Mouse (Mus musculus) E14TG2a.4 (cell line): ENCODE results near the gene Ppt1.
A peak's percentile ranks its signal among the peaks of the same experiment; 100 is the strongest.

Experiments used
- H3K27me3 ChIP-seq: 2 replicates; pipeline ENCODE4 v1.6.1; 2014; ENCODE audit warnings: low read length, control low read depth; ENCODE audit not compliant: insufficient read depth
- H3K36me3 ChIP-seq: 2 replicates; pipeline ENCODE4 v1.6.1; 2014; ENCODE audit warnings: low read length, control low read depth; ENCODE audit not compliant: insufficient read depth
- H3K4me1 ChIP-seq: replicated peaks from 2 replicates; pipeline ENCODE4 v1.6.1; 2014; ENCODE audit warnings: low read depth, low read length, control low read depth
- H3K4me3 ChIP-seq: replicated peaks from 2 replicates; pipeline ENCODE4 v1.5.1; 2014; ENCODE audit warnings: mild to moderate bottlenecking, low read length
- H3K9me3 ChIP-seq: 2 replicates; pipeline ENCODE4 v1.6.1; 2014; ENCODE audit warnings: low read length, control low read depth
- CTCF ChIP-seq: conservative IDR thresholded peaks from 2 replicates; pipeline ENCODE4 v1.5.1; 2014; ENCODE audit warnings: low read length
- NANOG ChIP-seq: IDR thresholded peaks from 2 replicates; pipeline ENCODE4 v1.6.1; 2014; ENCODE audit warnings: borderline replicate concordance, low read length, mixed read lengths
- POU5F1 ChIP-seq: IDR thresholded peaks from 2 replicates; pipeline ENCODE4 v1.6.1; 2014; ENCODE audit warnings: low read length, borderline replicate concordance

Ppt1 gene

GRCm38 (mm10) chr4:122878333-122879070 lies 42.5 kb downstream of the Ppt1 start:
- H3K9me3 ChIP-seq = no peaks in the 10 kb centered on the region
- no peak for TF ChIP-seq NANOG
- TF ChIP-seq CTCF = no peak
- TF ChIP-seq POU5F1 = no peak
- H3K4me3 ChIP-seq = no peak overlapping the region
- no peaks in the 10 kb centered on the region for H3K27me3 ChIP-seq
- peaks cover 24% of the 10 kb centered on the region for H3K36me3 ChIP-seq
- H3K4me1 ChIP-seq = peaks cover 39% of the 10 kb centered on the region

DNA sequence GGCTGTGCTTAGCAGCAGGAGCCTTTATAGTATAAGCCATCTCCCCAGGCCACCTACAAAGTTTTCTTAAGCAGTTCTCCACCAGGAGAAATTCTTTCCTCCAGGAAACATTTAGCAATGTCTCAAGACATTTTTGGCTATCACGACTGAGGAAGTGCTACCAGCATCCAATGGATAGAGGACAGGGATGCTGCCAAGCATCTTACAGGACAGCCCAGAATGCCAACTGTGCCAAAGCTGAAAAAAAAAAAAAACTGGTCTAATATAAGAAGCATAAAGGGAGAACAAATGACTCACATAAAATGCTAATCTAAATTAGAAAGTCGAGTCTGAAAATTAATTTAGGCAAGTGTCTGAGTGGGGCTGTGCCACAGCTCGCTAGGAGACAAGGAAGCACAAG lies 46.5 kb downstream of the Ppt1 start:
- Histone ChIP-seq H3K4me3 (no peak overlapping the region), H3K36me3 (0 out of 2 replicates have a peak, but pooled peaks cover 11% of the 10 kb centered on the region), H3K4me1 (peaks cover 59% of the 10 kb centered on the region), H3K27me3 (no peaks in the 10 kb centered on the region), H3K9me3 (no peaks in the 10 kb centered on the region)
- TF ChIP-seq CTCF (no peak), POU5F1 (no peak), NANOG (no peak)

DNA sequence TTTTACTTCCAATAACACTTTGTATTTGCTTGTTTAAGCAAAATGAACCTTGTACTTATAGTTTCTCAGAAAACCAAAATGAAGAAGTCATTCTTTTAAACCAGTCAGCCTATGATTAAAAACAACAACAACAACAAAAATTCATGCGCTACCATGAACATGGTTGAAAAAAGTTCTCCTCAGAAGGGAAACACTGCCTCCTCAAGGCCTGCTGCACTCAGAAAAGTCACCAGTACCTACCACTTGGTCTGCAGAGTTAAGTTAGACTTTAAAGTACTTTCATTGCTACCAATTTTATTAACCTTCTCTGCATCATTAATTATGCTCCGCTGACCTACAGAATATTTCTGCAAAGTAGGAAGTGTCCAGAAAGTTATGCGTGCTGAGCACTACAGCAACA lies 47.3 kb downstream of the Ppt1 start:
- H3K36me3 ChIP-seq = 0 out of 2 replicates have a peak, but pooled peaks cover 11% of the 10 kb centered on the region
- no peak overlapping the region for H3K4me3 ChIP-seq
- H3K9me3 ChIP-seq = no peaks in the 10 kb centered on the region
- TF ChIP-seq NANOG = no peak
- no peak for TF ChIP-seq POU5F1
- TF ChIP-seq CTCF = no peak
- H3K4me1 ChIP-seq = peaks cover 52% of the 10 kb centered on the region
- H3K27me3 ChIP-seq = no peaks in the 10 kb centered on the region

- Histone ChIP-seq H3K9me3 (no peaks in the 10 kb centered on the region), H3K36me3 (0 out of 2 replicates have a peak, but pooled peaks cover 11% of the 10 kb centered on the region), H3K4me3 (peak overlapping the region; percentile 96; the same call in 1 of the 2 replicates), H3K27me3 (no peaks in the 10 kb centered on the region), H3K4me1 (peaks cover 44% of the 10 kb centered on the region)
- no peak for TF ChIP-seq NANOG
- TF ChIP-seq POU5F1 = no peak
- no peak for TF ChIP-seq CTCF
Measured at GRCm38 (mm10) chr4:122884051-122884450, 48.0 kb downstream of the Ppt1 start.

- TF ChIP-seq NANOG = no peak
- no peak for TF ChIP-seq POU5F1
- no peak for TF ChIP-seq CTCF
- H3K4me3 ChIP-seq = peak overlapping the region; percentile 96
- H3K4me1 ChIP-seq = peaks cover 44% of the 10 kb centered on the region
- 0 out of 2 replicates have a peak, but pooled peaks cover 11% of the 10 kb centered on the region for H3K36me3 ChIP-seq
- H3K27me3 ChIP-seq = no peaks in the 10 kb centered on the region
- H3K9me3 ChIP-seq = no peaks in the 10 kb centered on the region
Measured at GRCm38 (mm10) chr4:122884481-122885340, 48.7 kb downstream of the Ppt1 start.

- Histone ChIP-seq H3K27me3 (peaks cover 6% of the 10 kb centered on the region; the same call in 1 of the 2 replicates), H3K4me3 (peak within 1 kb of the TSS; percentile 96), H3K9me3 (no peaks in the 10 kb centered on the region), H3K4me1 (peaks cover 38% of the 10 kb centered on the region), H3K36me3 (0 out of 2 replicates have a peak, but pooled peaks cover 5% of the 10 kb centered on the region)
- TF ChIP-seq CTCF (no peak), NANOG (no peak), POU5F1 (no peak)
Measured at GRCm38 (mm10) chr4:122885768-122886578, 49.9 kb downstream of the Ppt1 start, which contains the start of gene Cap1. Cap1 (minus strand) TSS chr4:122886056.

DNA sequence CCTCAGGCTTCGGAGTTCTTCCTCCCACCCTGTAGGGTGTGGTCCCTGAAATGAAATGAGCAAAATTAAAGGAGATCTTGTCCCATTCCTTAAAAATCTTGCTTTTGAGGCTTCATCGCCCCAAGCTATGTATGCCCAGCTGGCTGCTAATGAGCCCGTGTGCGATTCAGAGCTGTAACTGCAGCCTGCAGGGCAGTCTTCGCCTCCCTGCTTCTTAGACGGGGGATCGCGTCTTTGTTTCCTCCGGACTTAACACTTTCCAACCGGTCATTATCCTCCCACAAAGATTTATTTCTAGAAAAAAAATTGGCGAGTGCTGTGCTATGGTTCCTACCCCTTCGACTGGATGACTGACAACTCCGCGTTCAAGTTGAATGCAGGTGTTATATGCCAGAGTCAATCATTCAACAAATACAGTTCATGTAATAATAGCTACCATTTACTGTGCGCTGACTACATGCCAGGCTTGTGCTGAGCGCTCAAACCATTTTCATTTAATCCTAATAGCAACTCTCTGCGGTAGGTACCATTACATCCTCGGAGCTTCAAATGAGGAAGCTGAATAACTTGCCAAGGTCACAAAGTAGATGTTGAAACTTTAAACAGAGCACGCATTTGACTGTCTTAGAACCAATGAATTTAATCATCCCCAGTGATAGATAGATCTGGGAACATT lies 50.7 kb downstream of the Ppt1 start:
- H3K9me3 ChIP-seq = no peaks in the 10 kb centered on the region
- H3K4me3 ChIP-seq = peak overlapping the region; percentile 96
- H3K27me3 ChIP-seq = peaks cover 9% of the 10 kb centered on the region
- 0 out of 2 replicates have a peak, but pooled peaks cover 3% of the 10 kb centered on the region for H3K36me3 ChIP-seq
- H3K4me1 ChIP-seq = peaks cover 38% of the 10 kb centered on the region
- no peak for TF ChIP-seq NANOG
